In the genomic region with DNA sequence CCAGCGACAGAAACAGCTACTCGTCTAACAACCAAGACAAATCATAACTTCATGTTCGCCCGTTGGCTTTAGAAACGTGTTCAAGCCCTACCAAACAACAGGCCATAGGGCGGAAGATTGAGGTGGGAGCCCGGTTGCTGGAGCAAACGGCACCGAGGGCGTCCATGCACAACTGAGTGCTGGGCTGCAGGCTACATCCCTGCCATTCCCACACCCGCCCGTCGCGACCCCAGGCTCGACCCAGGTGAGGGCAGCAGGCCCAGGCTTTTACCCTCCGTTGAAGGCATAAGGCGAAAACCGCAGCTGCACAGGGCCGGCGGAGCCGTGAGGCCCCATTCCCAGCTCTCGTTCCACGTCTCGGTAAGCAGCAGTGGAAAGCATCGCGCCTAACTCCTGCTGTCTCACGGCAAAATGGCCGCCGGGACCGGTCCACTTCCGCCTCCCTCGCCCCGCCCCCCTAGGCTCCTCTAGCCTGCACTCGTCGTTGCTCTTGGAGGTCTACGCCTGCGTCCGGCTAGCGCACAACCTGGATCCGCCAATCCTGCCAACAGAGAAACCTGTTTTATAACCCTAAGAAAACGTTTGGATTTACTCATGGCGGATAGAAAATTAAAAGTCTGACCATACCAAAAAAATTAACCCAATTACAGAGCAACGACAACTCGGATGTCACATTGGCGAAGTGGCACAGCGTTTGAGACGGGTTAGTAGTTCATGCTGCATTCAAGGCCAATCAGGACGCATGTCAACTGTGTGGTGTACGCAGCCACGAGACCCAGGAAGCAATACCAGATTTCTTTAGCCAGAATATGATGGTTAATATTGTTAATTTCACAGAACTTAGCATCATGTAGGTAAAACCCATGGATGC, we compare ENCODE assay signal across 1 mouse cellular context.
TF ChIP-seq lines count a peak whose summit lies in the region.

No protein-coding gene starts in this region.

TF ChIP-seq in CH12.LX, 34 proteins besides CTCF, POLR2A, EP300 and RAD21:
- TF ChIP-seq USF2 (conservative IDR thresholded peaks at IDR 0.05; ENCODE audit: low read depth, low read length) (no peak), HCFC1 (IDR thresholded peaks at IDR 0.05; ENCODE audit: low read depth, low read length) (peak; percentile 90), ZMIZ1 (IDR thresholded peaks at IDR 0.05; ENCODE audit: low read depth, low read length) (peak; percentile 72), POLR2AphosphoS2 (IDR thresholded peaks at IDR 0.05; ENCODE audit: low read depth, low read length) (peak; percentile 76; the same call in 1 of the 2 replicates), MAX (IDR thresholded peaks at IDR 0.05; ENCODE audit: low read length) (peak; percentile 52; the same call in 1 of the 2 replicates), IRF4 (IDR thresholded peaks at IDR 0.05; ENCODE audit: low read depth, low read length) (no peak; the same call in 1 of the 2 replicates), ELF1 (IDR thresholded peaks at IDR 0.05; ENCODE audit: low read depth, low read length) (peak; percentile 95), CHD2 (IDR thresholded peaks at IDR 0.05; ENCODE audit: low read length) (no peak), GABPA (IDR thresholded peaks at IDR 0.05; ENCODE audit: insufficient replicate concordance, low read depth, low read length) (peak; percentile 65; the same call in 1 of the 2 replicates), E2F4 (IDR thresholded peaks at IDR 0.05; ENCODE audit: insufficient replicate concordance, low read depth, low read length) (no peak), SIN3A (IDR thresholded peaks at IDR 0.05; ENCODE audit: low read length) (peak; percentile 98), NELFE (IDR thresholded peaks at IDR 0.05; ENCODE audit: low read depth, low read length) (peak; percentile 87), MXI1 (IDR thresholded peaks at IDR 0.05; ENCODE audit: low read depth, low read length) (peak; percentile 91), TCF12 (IDR thresholded peaks at IDR 0.05; ENCODE audit: low read depth, low read length) (peak; percentile 90), MYC (IDR thresholded peaks at IDR 0.05; ENCODE audit: low read depth, low read length) (peak; percentile 62), NRF1 (IDR thresholded peaks at IDR 0.05; ENCODE audit: low read depth, low read length) (peak; percentile 76), CHD1 (IDR thresholded peaks at IDR 0.05; ENCODE audit: low read depth, low read length) (no peak), TBP (conservative IDR thresholded peaks at IDR 0.05; ENCODE audit: low read depth, low read length) (peak; percentile 53; the same call in 1 of the 2 replicates), MEF2A (IDR thresholded peaks at IDR 0.05; ENCODE audit: borderline replicate concordance, low read depth, low read length) (peak; percentile 68; the same call in 1 of the 2 replicates), JUN (IDR thresholded peaks at IDR 0.05; ENCODE audit: insufficient read depth, low read depth, low read length) (no peak), KAT2A (IDR thresholded peaks at IDR 0.05; ENCODE audit: insufficient replicate concordance, low read length) (peak; percentile 71; the same call in 1 of the 2 replicates), ZNF384 (IDR thresholded peaks at IDR 0.05; ENCODE audit: low read depth, low read length) (no peak)
